Mouse (Mus musculus) ES-CJ7 (cell line): ENCODE measurements around the gene Slc25a30.
"Not testable (repeated sequence)": the region's sequence is repeated elsewhere in the genome, so short reads cannot be mapped to it uniquely, and the experiment has no call there.

Experiments
- DNase-seq: peaks from one replicate; pipeline ENCODE4 v3.0.0; 2011; ENCODE audit warnings: low read depth, low spot score

Slc25a30 gene

DNA sequence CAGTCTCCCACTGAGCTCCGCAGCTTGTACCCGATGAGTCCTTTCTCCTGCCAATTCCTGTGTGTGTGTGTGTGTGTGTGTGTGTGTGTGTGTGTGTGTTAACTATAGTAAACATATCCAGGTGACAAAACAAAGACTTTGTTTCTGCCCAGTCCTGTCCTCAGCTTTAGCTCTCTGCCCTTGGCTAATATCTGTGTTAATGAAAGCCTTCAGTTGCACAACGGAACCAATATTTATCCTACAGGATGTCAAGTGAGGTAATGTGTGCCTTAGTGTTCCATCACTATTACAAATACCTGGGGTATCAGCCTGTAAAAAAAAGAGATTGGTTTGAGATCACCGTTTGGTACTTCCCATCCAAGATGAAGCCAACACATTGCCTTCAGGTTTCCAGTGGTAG, 6.3 kb upstream of the Slc25a30 start:
- no peak for DNase-seq

- DNase-seq, result no peak
Observed at GRCm38 (mm10) chr14:75791372-75791771, 4.5 kb upstream of the Slc25a30 start.

GRCm38 (mm10) chr14:75790411-75790996, 3.7 kb upstream of the Slc25a30 start:
- DNase-seq, result no peak

DNA sequence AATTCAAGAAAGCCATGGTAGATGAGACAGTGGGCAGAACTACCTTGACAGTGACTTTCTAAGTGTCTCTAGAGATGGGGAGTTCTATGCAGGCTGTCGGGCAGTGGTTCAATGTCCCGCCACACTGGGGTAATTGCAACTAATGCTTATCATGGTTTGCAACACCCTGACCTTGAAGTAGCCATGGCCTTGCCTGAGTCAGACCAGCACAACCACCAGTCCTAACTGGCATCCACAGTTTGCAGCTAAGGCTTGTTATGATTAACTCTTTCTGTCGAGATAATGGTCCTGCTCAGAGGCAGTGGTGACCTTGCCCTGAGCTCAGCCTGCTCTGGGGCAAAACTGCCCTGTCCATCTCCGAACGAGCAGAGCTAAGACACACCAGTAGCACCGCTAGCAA, 2.5 kb upstream of the Slc25a30 start:
- DNase-seq, result no peak

DNA sequence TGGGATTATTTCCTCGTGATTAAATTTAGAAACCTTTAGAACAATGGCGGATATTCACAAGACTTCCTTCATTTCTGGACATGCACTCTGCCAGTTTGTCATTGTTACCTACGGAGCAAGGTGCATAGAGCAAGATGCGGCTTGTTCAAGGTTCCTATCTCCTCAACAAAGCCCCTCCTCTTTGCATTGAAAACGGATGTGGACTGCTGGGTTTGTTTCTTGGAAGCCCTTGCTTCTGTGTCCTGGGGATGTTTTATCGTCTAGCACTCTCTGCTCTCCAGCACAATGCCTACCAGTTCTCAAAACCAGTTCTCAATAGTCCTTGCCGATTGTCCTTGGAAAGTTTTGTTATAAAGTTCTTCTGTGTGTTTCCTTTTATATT, 948 bp upstream of the Slc25a30 start:
- DNase-seq, result peak; percentile 37

- peak; percentile 91 for DNase-seq
Observed at GRCm38 (mm10) chr14:75786424-75786867, 391 bp downstream of the Slc25a30 start.

- DNase-seq, result no peak
Observed at GRCm38 (mm10) chr14:75779913-75780312, 6.9 kb downstream of the Slc25a30 start.

DNA sequence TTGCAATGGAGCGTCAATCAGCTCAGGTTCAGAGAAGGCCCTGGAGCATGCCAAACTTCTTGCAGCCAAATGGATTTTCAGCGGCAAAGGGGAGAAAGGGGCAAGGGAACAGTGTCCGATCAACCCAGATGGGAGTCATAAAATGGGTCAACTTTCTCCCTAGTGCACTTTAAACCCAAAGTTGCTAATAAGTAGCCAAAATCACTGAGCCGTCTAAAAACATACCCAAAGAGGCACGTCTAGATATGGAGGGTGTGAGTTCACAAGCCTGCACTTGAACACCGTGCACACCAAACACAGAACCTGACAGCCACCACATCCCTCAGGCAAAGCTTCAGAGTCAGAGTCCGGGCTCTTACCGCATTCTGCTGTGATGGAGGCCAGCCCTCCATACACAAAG, 10.2 kb downstream of the Slc25a30 start:
- no peak for DNase-seq

- no peak for DNase-seq
Observed at GRCm38 (mm10) chr14:75773431-75773830, 13.4 kb downstream of the Slc25a30 start.

DNA sequence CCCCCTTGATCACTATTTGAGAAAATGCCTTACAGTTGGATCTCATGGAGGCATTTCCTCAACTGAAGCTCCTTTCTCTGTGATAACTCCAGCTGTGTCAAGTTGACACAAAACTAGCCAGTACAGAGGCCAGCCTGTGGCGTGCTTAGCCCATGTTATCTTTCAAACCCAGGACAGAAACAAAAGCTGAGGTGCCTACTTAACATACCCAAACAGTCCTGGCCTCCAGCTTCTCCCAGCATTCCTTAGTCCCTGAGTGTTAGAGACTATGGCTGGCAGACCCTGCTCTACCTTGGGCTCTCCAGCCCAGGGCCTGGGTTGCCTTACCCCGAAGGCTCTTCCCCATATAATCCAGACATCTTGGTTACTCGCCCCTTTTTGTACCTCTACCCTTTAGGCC, 14.4 kb downstream of the Slc25a30 start:
- not testable (repeated sequence) for DNase-seq

DNA sequence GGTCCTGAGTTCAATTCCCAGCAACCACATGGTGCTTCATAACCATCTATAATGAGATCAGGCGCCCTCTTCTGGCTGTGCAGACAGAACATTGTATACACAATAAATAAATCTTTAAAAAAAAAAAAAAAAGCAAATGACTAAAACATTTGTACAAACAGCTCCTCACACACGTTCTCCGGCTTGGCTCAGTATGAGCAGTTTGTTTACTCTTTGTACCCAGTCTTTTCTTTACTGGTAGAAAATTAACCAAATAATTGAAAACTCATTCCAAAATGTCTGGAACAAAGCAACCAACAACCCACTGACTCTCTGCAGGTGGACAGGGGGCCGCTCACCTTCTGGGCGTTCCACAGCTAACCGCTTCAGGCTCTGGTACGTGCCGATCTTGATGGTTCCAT, 15.7 kb downstream of the Slc25a30 start:
- peak; percentile 53 for DNase-seq

- DNase-seq, result no peak
Observed at GRCm38 (mm10) chr14:75769334-75769733, 17.5 kb downstream of the Slc25a30 start.

DNA sequence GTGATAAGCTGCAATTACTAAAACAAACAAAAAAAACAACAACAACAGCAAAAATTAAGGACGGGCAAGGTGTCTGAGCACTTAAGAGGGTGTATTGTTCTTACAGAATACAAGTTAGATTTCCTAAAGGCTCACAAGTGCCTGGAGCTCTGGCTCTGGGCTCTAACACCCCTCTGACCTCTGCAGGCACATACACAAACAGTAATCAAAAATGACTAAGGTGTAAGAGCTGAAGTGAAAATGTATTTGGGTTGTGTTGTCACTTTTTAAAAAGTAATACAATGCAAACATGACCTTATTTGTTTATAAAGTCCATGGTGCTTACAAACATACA, 18.6 kb downstream of the Slc25a30 start:
- DNase-seq, result no peak

DNA sequence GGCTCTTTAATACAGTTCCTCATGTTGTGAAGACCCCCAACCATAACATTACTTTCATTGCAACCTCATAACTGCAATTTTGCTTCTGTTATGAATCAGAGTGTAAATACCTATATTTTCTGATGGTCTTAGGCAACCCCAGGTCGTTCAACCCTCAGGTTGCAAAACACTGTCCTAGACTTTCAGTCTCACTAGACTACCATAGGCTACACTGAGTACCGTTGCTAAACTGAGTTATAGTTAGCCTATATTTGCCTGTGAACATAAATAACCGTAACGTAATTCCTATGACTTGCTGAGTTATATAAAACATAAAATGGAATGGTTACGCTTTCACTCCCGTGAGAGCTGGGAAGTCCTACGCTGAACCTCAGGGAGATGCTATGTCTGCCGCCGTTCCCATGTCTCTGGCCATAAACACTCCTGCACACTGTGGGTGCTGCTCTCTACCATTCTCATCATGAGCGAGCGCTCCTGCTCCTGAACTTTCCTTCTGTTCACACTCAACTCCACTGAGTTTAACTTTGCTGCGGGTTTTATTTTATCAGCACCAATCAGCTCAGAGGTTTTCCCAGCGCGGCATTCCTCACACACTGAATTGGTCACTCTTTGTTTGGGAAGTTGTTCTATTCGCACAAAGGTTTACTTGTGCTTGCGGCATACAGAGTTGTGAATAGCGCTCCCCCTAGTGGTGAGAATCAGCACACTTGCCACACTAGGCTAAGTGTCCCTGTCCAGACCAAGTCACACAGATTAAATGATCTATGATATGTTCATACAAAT, 19.2 kb downstream of the Slc25a30 start:
- DNase-seq, result peak; percentile 93

DNA sequence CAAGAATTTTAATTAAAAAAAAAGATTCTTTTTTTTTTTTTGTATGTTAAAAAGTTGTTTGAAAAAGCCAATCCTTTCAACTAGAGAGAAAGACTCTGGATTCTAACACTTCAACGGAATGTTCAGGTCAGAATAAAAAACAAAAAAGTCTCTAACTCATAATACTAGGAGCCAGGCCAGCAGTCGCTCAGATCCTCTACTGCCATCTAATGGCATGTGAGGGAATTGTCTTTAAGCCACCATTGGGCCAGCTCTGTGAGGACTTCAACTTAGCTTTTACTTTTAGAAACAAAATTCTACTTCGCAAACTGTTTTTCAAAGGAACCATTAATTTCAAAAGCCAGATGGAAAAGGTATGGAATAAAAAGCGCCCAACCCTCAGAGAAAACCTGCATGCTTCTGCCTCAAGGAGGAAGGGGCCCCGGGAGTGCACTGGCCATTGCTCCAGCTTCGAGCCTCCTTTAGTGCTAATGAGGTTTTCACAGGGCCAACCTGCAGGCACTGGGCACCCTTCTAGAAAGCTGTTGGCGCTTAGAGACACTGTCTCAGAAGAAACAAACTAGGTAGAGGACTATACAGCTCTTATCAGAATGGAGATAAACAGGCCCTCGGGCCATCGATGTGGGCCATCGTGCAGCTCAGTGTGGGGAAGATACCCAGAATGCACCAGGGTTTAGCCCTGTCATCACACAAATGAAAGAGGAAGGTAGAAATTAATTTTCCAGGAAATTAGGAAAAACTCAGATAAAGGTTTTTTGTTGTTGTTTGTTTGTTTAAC, 25.6 kb downstream of the Slc25a30 start:
- DNase-seq, result peak; percentile 48

DNA sequence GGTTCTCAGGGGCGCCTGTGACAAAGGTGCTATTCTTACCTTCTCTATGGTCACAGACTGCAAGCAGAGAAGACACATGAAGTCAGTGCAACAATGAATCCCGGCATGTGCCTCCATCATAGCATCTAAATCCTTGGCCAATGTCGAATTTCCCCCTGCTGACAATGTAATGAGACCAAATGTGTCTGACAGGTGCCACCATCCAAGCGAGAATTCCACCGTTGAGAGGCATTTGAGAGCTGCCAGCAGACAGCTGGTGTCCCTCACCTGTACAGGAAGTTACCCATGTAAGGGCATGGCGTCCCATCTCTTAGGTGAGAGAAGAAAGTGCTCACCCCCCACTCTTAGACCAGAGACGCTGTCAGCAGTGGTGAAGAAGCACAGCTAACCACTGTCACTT, 28.4 kb downstream of the Slc25a30 start:
- DNase-seq, result no peak

DNA sequence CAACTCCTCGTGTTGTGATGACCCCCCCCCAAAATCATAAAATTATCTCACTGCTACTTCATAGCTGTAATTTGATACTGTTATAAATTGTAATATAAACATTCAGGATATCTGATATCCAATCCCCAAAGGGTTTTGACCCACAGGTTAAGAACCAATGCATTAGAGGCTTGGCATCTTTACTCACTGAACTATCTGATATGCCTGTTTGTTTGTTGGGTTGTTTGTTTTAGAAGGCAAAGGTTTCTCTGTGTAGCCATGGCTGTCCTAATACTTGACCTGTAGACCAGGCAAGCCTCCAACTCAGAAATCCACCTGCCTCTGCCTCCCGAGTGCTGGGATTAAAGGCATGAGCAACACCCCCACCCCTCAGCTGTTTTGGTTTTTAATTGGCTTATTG, 29.0 kb downstream of the Slc25a30 start:
- no peak for DNase-seq

DNA sequence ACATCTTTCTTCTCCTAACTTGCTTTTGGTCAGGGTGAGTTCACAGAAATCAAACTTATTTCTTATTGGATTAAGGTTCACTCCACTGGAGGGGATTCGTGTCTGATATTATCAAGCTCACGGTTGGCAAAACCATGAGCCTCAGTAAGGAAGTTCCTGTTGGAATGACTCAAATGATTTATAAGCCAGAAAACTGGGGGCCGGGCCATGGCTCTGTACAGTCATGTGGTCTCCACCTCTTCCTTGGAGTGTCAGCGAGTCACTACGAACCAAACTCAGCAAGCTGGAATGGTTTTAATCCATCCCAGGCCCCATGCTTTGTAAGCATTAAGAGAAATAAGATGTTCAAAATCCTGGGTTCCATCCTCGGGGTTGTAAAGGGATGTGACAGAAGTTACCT, 29.9 kb downstream of the Slc25a30 start:
- DNase-seq, result no peak

GRCm38 (mm10) chr14:75753991-75754817, 32.6 kb downstream of the Slc25a30 start, which contains the start of gene Cog3:
Gene Cog3, minus strand, starts transcription at chr14:75754517.
- peak; percentile 90 for DNase-seq

DNA sequence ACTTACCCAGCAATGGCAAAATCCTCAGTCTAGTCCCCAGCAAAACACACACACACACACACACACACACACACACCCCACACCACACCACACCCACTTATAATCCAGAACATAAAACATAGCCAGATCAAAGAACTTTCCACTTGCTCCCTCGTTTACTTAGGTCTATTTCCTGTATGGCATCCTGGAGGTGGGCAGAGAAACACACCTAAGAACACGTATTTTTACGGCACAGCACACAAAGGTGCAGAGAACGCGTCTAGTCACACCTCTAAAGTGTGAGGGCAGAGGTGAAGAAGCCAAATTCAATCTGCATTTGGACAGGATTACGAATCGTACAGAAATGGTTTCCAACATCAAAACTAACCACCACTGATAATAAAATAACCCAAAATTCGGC, 33.6 kb downstream of the Slc25a30 start:
- no peak for DNase-seq

DNA sequence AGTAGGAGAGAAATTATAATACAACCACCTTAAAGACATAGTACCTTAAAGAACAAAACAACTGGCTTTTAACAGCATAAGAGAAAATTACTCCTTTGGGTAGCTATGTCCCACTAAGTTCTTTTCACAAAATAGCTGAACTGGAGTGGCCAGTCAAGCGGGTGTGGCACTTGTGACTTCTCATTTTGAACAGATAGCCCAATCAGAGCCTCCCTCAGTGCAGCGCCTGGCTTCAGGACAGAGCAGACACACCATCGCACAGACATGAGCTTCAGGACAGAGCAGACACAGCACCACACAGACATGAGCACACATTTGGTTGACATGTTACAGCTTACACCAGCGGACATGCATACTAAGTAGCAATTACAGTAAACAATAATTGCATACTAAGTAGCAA, 35.8 kb downstream of the Slc25a30 start:
- DNase-seq, result no peak

DNA sequence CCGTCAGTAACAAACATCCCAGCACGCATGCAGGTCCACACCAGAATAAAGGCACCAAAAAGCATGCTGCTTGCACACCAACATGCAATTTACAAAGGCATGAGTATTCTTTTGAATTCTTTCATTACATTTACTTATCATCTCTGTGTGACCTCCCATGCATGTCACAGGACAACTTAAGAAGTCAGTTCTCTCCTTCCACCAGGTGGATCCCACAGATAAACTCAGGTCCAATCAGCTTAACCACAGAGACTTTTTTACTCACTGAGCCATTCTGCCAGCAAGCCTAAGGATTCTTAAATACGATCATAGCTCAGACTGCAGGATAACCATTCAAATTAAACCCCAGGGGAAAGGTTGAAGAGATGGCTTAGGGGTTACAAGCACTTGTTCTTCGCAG, 37.7 kb downstream of the Slc25a30 start:
- DNase-seq, result no peak
